Comparison of ENCODE assay signal across 38 mouse cellular contexts in genomic region chr8:65028959-65029686, GRCm38 (mm10). TPM values are rescaled to one million over a fixed set of nuclear protein-coding genes. Genes with fewer than 3 reads are reported as not detected.
A peak's percentile ranks its signal among the peaks of the same experiment; 100 is the strongest.
DNase-seq lines count a peak whose midpoint lies in the region; ATAC-seq and TF ChIP-seq lines count a peak whose summit lies in the region.
"Had no signal": no experiment of that assay in that cellular context is flagged by ENCODE, and none has a peak within 500 bp of the region (broad histone marks: within the 10 kb centered on the region; RNA-seq: fewer than 3 reads in every experiment).

No protein-coding gene starts in this region.

- TF ChIP-seq CTCF in CH12.LX (conservative IDR thresholded peaks at IDR 0.05 in 1 of 2, IDR thresholded peaks at IDR 0.05 in 1 of 2; ENCODE audit: low read depth in 2 of 2, low read length in 2 of 2) (peak; percentile 10 to 21; a peak in 2 of 4 replicates), ES-Bruce4 (IDR thresholded peaks at IDR 0.05; ENCODE audit: low read depth, low read length) (peak; percentile 66)

- TF ChIP-seq EP300 in CH12.LX (IDR thresholded peaks at IDR 0.05; ENCODE audit: low read length) (no peak), ES-Bruce4 (IDR thresholded peaks at IDR 0.05; ENCODE audit: insufficient read depth, low read depth, low read length) (no peak)

- no peaks in the 10 kb centered on the region for H3K9me3 ChIP-seq in kidney, embryonic 16.5 days (ENCODE audit: low read length)
- no peaks in the 10 kb centered on the region for H3K9me3 ChIP-seq in CH12.LX (replicated peaks; ENCODE audit: low read length)
- H3K9me3 ChIP-seq in ES-Bruce4 (replicated peaks; ENCODE audit: control insufficient read depth, insufficient read depth, low read length, poor library complexity, severe bottlenecking), result no peaks in the 10 kb centered on the region
- H3K9me3 ChIP-seq: forebrain, embryonic 13.5 days; hindbrain, embryonic 12.5 days; intestine, embryonic 15.5 days; limb, embryonic 12.5 days; lung, embryonic 15.5 days; midbrain, embryonic 13.5 days; stomach, embryonic 15.5 days had no signal

- TF ChIP-seq RAD21 in CH12.LX (IDR thresholded peaks at IDR 0.05; ENCODE audit: low read depth, low read length), result no peak

- no peaks in the 10 kb centered on the region for H3K27me3 ChIP-seq in kidney, embryonic 16.5 days (ENCODE audit: insufficient read depth, low read length)
- no peaks in the 10 kb centered on the region for H3K27me3 ChIP-seq in CH12.LX (replicated peaks)
- no peaks in the 10 kb centered on the region for H3K27me3 ChIP-seq in ES-Bruce4 (ENCODE audit: control insufficient read depth, insufficient read depth, low read length, poor library complexity, severe bottlenecking)
- H3K27me3 ChIP-seq: forebrain, embryonic 13.5 days; hindbrain, embryonic 12.5 days; intestine, embryonic 15.5 days; limb, embryonic 12.5 days; lung, embryonic 15.5 days; midbrain, embryonic 13.5 days; stomach, embryonic 15.5 days had no signal

- in situ Hi-C loops in CH12.LX (cut with MboI; ENCODE audit: low pct_ligation_motif_present, low pct_unique_long_range_greater_than_20kb, low sequenced_read_pairs), result no loop called here

- dilution Hi-C loops in CH12.LX (cut with MboI; ENCODE audit: extremely low pct_ligation_motif_present, extremely low pct_unique_long_range_greater_than_20kb, low sequenced_read_pairs), result no loop called here

- no peak overlapping the region for H3K9ac ChIP-seq in kidney, embryonic 16.5 days (replicated peaks; ENCODE audit: low read length)
- H3K9ac ChIP-seq in CH12.LX (ENCODE audit: insufficient read depth, low read depth) (no peak overlapping the region), ES-Bruce4 (ENCODE audit: low read depth, poor library complexity, severe bottlenecking) (no peak overlapping the region)
- H3K9ac ChIP-seq: forebrain, embryonic 13.5 days; hindbrain, embryonic 12.5 days; intestine, embryonic 15.5 days; limb, embryonic 12.5 days; lung, embryonic 15.5 days; midbrain, embryonic 13.5 days; stomach, embryonic 15.5 days had no signal

- no peaks in the 10 kb centered on the region for H3K79me2 ChIP-seq in CH12.LX (replicated peaks; ENCODE audit: control insufficient read depth, extremely low read depth, insufficient read depth, poor library complexity, severe bottlenecking)

- WGBS in kidney, embryonic 16.5 days, result 79% methylated on average over 12 of the region's 12 CpGs

- DNase-seq in kidney, postnatal 14 days, result no peak
- DNase-seq in CH12.LX (ENCODE audit: extremely low read depth) (no peak), ZHBTc4 (ENCODE audit: low read depth, low spot score) (peak; percentile 73)
- DNase-seq in urinary bladder, postnatal 4 days (ENCODE audit: low spot score in 2 of 2), result no peak
- DNase-seq in urinary bladder, postnatal 10 days (ENCODE audit: low spot score), result no peak
- DNase-seq: adrenal gland, postnatal 10 days; cerebellum, adult 11 months; cerebellum, adult 9-10 months; cerebellum, postnatal 36 days; gastrocnemius, postnatal 10 days; heart, postnatal 36 days; lung, postnatal 4 days; thymus, postnatal 14 days had no signal

- no peak for ATAC-seq in kidney, embryonic 16.5 days (ENCODE audit: low FRiP score, low TSS enrichment)
- ATAC-seq: CD4-positive, CD25-positive, alpha-beta regulatory T cell, adult 4 months; forebrain, embryonic 13.5 days; hindbrain, postnatal 0 days; intestine, embryonic 15.5 days; midbrain, embryonic 13.5 days had no signal

- H3K27ac ChIP-seq in kidney, embryonic 16.5 days (ENCODE audit: low read length), result 0 out of 2 replicates have a peak overlapping the region, but pooled peaks have one; percentile 9
- H3K27ac ChIP-seq in CH12.LX (ENCODE audit: insufficient read depth, low read depth) (no peak overlapping the region), ES-Bruce4 (ENCODE audit: insufficient read depth, low read length) (no peak overlapping the region)
- H3K27ac ChIP-seq: forebrain, embryonic 13.5 days; hindbrain, embryonic 12.5 days; hindbrain, postnatal 0 days; intestine, embryonic 15.5 days; left cerebral cortex, adult 2 months; limb, embryonic 12.5 days; lung, embryonic 15.5 days; midbrain, embryonic 13.5 days; stomach, embryonic 15.5 days had no signal

- H3K4me1 ChIP-seq in kidney, embryonic 16.5 days (ENCODE audit: insufficient read depth, low read length), result peaks cover 8% of the 10 kb centered on the region
- H3K4me1 ChIP-seq in CH12.LX (ENCODE audit: control insufficient read depth in 1 of 2, insufficient read depth in 2 of 2) (peaks cover 0 to 3% of the 10 kb centered on the region in 2 experiments; a peak in 1 of 4 replicates), ES-Bruce4 (ENCODE audit: control insufficient read depth, insufficient read depth, low read length) (no peaks in the 10 kb centered on the region)
- H3K4me1 ChIP-seq: lung, embryonic 15.5 days; megakaryocyte, embryonic 14.5 days; midbrain, embryonic 13.5 days had no signal

- no peaks in the 10 kb centered on the region for H3K36me3 ChIP-seq in kidney, embryonic 16.5 days (ENCODE audit: insufficient read depth, low read length)
- no peaks in the 10 kb centered on the region for H3K36me3 ChIP-seq in CH12.LX (replicated peaks in 1 of 2; ENCODE audit: control insufficient read depth in 1 of 2, insufficient read depth in 1 of 2, low read length in 1 of 2)
- H3K36me3 ChIP-seq in ES-Bruce4 (ENCODE audit: control insufficient read depth, insufficient read depth, low read length, poor library complexity, severe bottlenecking), result peaks cover 18% of the 10 kb centered on the region
- H3K36me3 ChIP-seq: hindbrain, embryonic 12.5 days; intestine, embryonic 15.5 days; limb, embryonic 12.5 days; lung, embryonic 15.5 days; midbrain, embryonic 13.5 days; stomach, embryonic 15.5 days had no signal

- H3K4me2 ChIP-seq in kidney, embryonic 16.5 days (replicated peaks; ENCODE audit: low read depth, low read length), result no peak overlapping the region
- no peak overlapping the region for H3K4me2 ChIP-seq in CH12.LX (ENCODE audit: insufficient read depth, low read depth, poor library complexity, severe bottlenecking)
- H3K4me2 ChIP-seq: forebrain, embryonic 13.5 days; heart, embryonic 11.5 days; hindbrain, embryonic 12.5 days; intestine, embryonic 15.5 days; limb, embryonic 12.5 days; liver, embryonic 11.5 days; lung, embryonic 15.5 days; midbrain, embryonic 13.5 days; stomach, embryonic 15.5 days had no signal

- no peak overlapping the region for H3K4me3 ChIP-seq in kidney, embryonic 16.5 days (ENCODE audit: low read length)
- H3K4me3 ChIP-seq in CH12.LX (replicated peaks in 1 of 3; ENCODE audit: low read depth in 2 of 3, low read length in 2 of 3, poor library complexity in 1 of 3), result no peak overlapping the region
- no peak overlapping the region for H3K4me3 ChIP-seq in ES-Bruce4 (ENCODE audit: low read depth, low read length)
- H3K4me3 ChIP-seq: forebrain, embryonic 13.5 days; hindbrain, embryonic 12.5 days; intestine, embryonic 15.5 days; left cerebral cortex, adult 2 months; limb, embryonic 12.5 days; lung, embryonic 15.5 days; megakaryocyte, embryonic 14.5 days; midbrain, embryonic 13.5 days; stomach, embryonic 15.5 days had no signal

- TF ChIP-seq POLR2A in CH12.LX (IDR thresholded peaks at IDR 0.05; ENCODE audit: low read depth, low read length) (no peak), ES-Bruce4 (IDR thresholded peaks at IDR 0.05; ENCODE audit: insufficient read depth, low read length) (no peak)

TF ChIP-seq in CH12.LX, 34 proteins besides CTCF, POLR2A, EP300 and RAD21 (continues in another document):
- TF ChIP-seq ZC3H11A (IDR thresholded peaks at IDR 0.05; ENCODE audit: low read depth, low read length) (no peak), JUND (conservative IDR thresholded peaks at IDR 0.05; ENCODE audit: low read depth, low read length) (no peak), NELFE (IDR thresholded peaks at IDR 0.05; ENCODE audit: low read depth, low read length) (no peak), GABPA (IDR thresholded peaks at IDR 0.05; ENCODE audit: insufficient replicate concordance, low read depth, low read length) (no peak), ZMIZ1 (IDR thresholded peaks at IDR 0.05; ENCODE audit: low read depth, low read length) (no peak), ZNF384 (IDR thresholded peaks at IDR 0.05; ENCODE audit: low read depth, low read length) (no peak), USF2 (conservative IDR thresholded peaks at IDR 0.05; ENCODE audit: low read depth, low read length) (no peak), MAX (IDR thresholded peaks at IDR 0.05; ENCODE audit: low read length) (no peak), MYC (IDR thresholded peaks at IDR 0.05; ENCODE audit: low read depth, low read length) (no peak)

RNA-seq across cellular contexts. Expression of gene Apela, which starts 8.0 kb away (rescaled TPM):
- polyA plus RNA-seq in kidney, embryonic 16.5 days (2015; fragmentation: Nextera tagmentation; extraction: Ambion mirVana), result 13.8 and 18.9 TPM in 2 replicates
- total RNA-seq in CH12.LX (2012; rRNA removed) (not detected in 2 replicates), CH12.LX (2014; rRNA removed) (not detected in 2 replicates)
- polyA plus RNA-seq in CH12.LX (2012; ENCODE audit: insufficient read length, low read depth) (not detected in 2 replicates), ES-Bruce4 (2011; ENCODE audit: insufficient read depth, insufficient read length, low read depth, missing spikeins) (90.5 and 96.4 TPM in 2 replicates)
- total RNA-seq: adrenal gland, postnatal 10 days; gastrocnemius, postnatal 10 days; granulocyte monocyte progenitor cell, adult 5-6 weeks; heart, postnatal 36 days; left cerebral cortex, adult 2 months; left cerebral cortex, postnatal 25 days; monocyte, adult 5-6 weeks had no signal
- polyA plus RNA-seq: CD4-positive, CD25-positive, alpha-beta regulatory T cell, adult 4 months; small intestine, adult 2 months had no signal

RNA-seq across cellular contexts. Expression of gene Trim60, which starts 10.7 kb away (rescaled TPM):
- 0.07 and 0.08 TPM in 2 replicates for polyA plus RNA-seq in kidney, embryonic 16.5 days (2015; fragmentation: Nextera tagmentation; extraction: Ambion mirVana)
- total RNA-seq in CH12.LX (2012; rRNA removed), result not detected in 2 replicates
- not detected in 2 replicates for total RNA-seq in CH12.LX (2014; rRNA removed)
- polyA plus RNA-seq in CH12.LX (2012; ENCODE audit: insufficient read length, low read depth), result not detected in 2 replicates
- polyA plus RNA-seq in ES-Bruce4 (2011; ENCODE audit: insufficient read depth, insufficient read length, low read depth, missing spikeins), result 0.37 and 0.41 TPM in 2 replicates
- total RNA-seq: adrenal gland, postnatal 10 days; gastrocnemius, postnatal 10 days; granulocyte monocyte progenitor cell, adult 5-6 weeks; heart, postnatal 36 days; hindbrain, postnatal 0 days; layer of hippocampus, postnatal 14 days; left cerebral cortex, adult 2 months; left cerebral cortex, postnatal 25 days; monocyte, adult 5-6 weeks had no signal
- polyA plus RNA-seq: CD4-positive, CD25-positive, alpha-beta regulatory T cell, adult 4 months; embryonic facial prominence, embryonic 11.5 days; forebrain, embryonic 13.5 days; heart, embryonic 11.5 days; heart, embryonic 16.5 days; hindbrain, embryonic 12.5 days; hindbrain, postnatal 0 days; intestine, embryonic 15.5 days; limb, embryonic 12.5 days; liver, embryonic 11.5 days; liver, embryonic 16.5 days; lung, embryonic 15.5 days; midbrain, embryonic 13.5 days; neural tube, embryonic 14.5 days; small intestine, adult 2 months; stomach, embryonic 15.5 days; urinary bladder, adult 2 months had no signal

RNA-seq across cellular contexts. Expression of gene Trim61, which starts 10.8 kb away (rescaled TPM):
- polyA plus RNA-seq in kidney, embryonic 16.5 days (2015; fragmentation: Nextera tagmentation; extraction: Ambion mirVana), result 0.15 and 0.57 TPM in 2 replicates
- total RNA-seq in CH12.LX (2012; rRNA removed) (not detected in 2 replicates), CH12.LX (2014; rRNA removed) (not detected in 2 replicates)
- polyA plus RNA-seq in CH12.LX (2012; ENCODE audit: insufficient read length, low read depth) (not detected in 2 replicates), ES-Bruce4 (2011; ENCODE audit: insufficient read depth, insufficient read length, low read depth, missing spikeins) (1.2 and 2.3 TPM in 2 replicates)
- total RNA-seq: adrenal gland, postnatal 10 days; gastrocnemius, postnatal 10 days; granulocyte monocyte progenitor cell, adult 5-6 weeks; heart, postnatal 36 days; hindbrain, postnatal 0 days; layer of hippocampus, postnatal 14 days; left cerebral cortex, adult 2 months; left cerebral cortex, postnatal 25 days; monocyte, adult 5-6 weeks had no signal
- polyA plus RNA-seq: CD4-positive, CD25-positive, alpha-beta regulatory T cell, adult 4 months; embryonic facial prominence, embryonic 11.5 days; forebrain, embryonic 13.5 days; hindbrain, embryonic 12.5 days; hindbrain, postnatal 0 days; intestine, embryonic 15.5 days; limb, embryonic 12.5 days; liver, embryonic 16.5 days; lung, embryonic 15.5 days; midbrain, embryonic 13.5 days; small intestine, adult 2 months; stomach, embryonic 15.5 days; urinary bladder, adult 2 months had no signal

RNA-seq across cellular contexts. Expression of gene Trim75, which starts 41.5 kb away (rescaled TPM):
- polyA plus RNA-seq in kidney, embryonic 16.5 days (2015; fragmentation: Nextera tagmentation; extraction: Ambion mirVana), result 0.09 TPM in 1 of 2 replicates, not detected in the other
- total RNA-seq in CH12.LX (2012; rRNA removed) (not detected in 2 replicates), CH12.LX (2014; rRNA removed) (not detected in 2 replicates)
- polyA plus RNA-seq in CH12.LX (2012; ENCODE audit: insufficient read length, low read depth) (0.07 TPM in 1 of 2 replicates, not detected in the other), ES-Bruce4 (2011; ENCODE audit: insufficient read depth, insufficient read length, low read depth, missing spikeins) (not detected in 2 replicates)
- total RNA-seq: adrenal gland, postnatal 10 days; gastrocnemius, postnatal 10 days; granulocyte monocyte progenitor cell, adult 5-6 weeks; heart, postnatal 36 days; hindbrain, postnatal 0 days; layer of hippocampus, postnatal 14 days; left cerebral cortex, adult 2 months; left cerebral cortex, postnatal 25 days; monocyte, adult 5-6 weeks had no signal
- polyA plus RNA-seq: CD4-positive, CD25-positive, alpha-beta regulatory T cell, adult 4 months; embryonic facial prominence, embryonic 11.5 days; heart, embryonic 16.5 days; hindbrain, embryonic 12.5 days; hindbrain, postnatal 0 days; intestine, embryonic 15.5 days; limb, embryonic 12.5 days; liver, embryonic 11.5 days; liver, embryonic 16.5 days; lung, embryonic 15.5 days; midbrain, embryonic 13.5 days; small intestine, adult 2 months; stomach, embryonic 15.5 days; urinary bladder, adult 2 months had no signal

RNA-seq across cellular contexts. Expression of gene Gm10663, which starts 45.7 kb away (rescaled TPM):
- not detected in 2 replicates for polyA plus RNA-seq in kidney, embryonic 16.5 days (2015; fragmentation: Nextera tagmentation; extraction: Ambion mirVana)
- total RNA-seq in CH12.LX (2012; rRNA removed), result not detected in 2 replicates
- total RNA-seq in CH12.LX (2014; rRNA removed), result not detected in 2 replicates
- polyA plus RNA-seq in CH12.LX (2012; ENCODE audit: insufficient read length, low read depth), result not detected in 2 replicates
- polyA plus RNA-seq in ES-Bruce4 (2011; ENCODE audit: insufficient read depth, insufficient read length, low read depth, missing spikeins), result not detected in 2 replicates
- total RNA-seq: adrenal gland, postnatal 10 days; gastrocnemius, postnatal 10 days; granulocyte monocyte progenitor cell, adult 5-6 weeks; heart, postnatal 36 days; hindbrain, postnatal 0 days; layer of hippocampus, postnatal 14 days; left cerebral cortex, adult 2 months; left cerebral cortex, postnatal 25 days; monocyte, adult 5-6 weeks had no signal
- polyA plus RNA-seq: CD4-positive, CD25-positive, alpha-beta regulatory T cell, adult 4 months; embryonic facial prominence, embryonic 11.5 days; forebrain, embryonic 13.5 days; heart, embryonic 11.5 days; heart, embryonic 16.5 days; hindbrain, embryonic 12.5 days; hindbrain, postnatal 0 days; intestine, embryonic 15.5 days; limb, embryonic 12.5 days; liver, embryonic 11.5 days; liver, embryonic 16.5 days; lung, embryonic 15.5 days; midbrain, embryonic 13.5 days; neural tube, embryonic 14.5 days; small intestine, adult 2 months; stomach, embryonic 15.5 days; urinary bladder, adult 2 months had no signal

Comparison
In these comparisons a context has a peak if more than half of its experiments do, and no peak if none do; other contexts are left out.
1. RNA of gene Apela, which starts 8.0 kb away (polyA plus RNA-seq): 90.5 to 96.4 TPM in ES-Bruce4 and 13.8 to 18.9 TPM in kidney, embryonic 16.5 days; not detected in CH12.LX; every median in the first group is over 10 times any median in the second.